Mouse (Mus musculus): ENCODE results near the gene C2cd4a. TPM values are rescaled to one million over a fixed set of nuclear protein-coding genes. Genes with fewer than 3 reads are reported as not detected.

C2cd4a gene
- total RNA-seq, 2 experiments from 2014 or later: not detected

DNA sequence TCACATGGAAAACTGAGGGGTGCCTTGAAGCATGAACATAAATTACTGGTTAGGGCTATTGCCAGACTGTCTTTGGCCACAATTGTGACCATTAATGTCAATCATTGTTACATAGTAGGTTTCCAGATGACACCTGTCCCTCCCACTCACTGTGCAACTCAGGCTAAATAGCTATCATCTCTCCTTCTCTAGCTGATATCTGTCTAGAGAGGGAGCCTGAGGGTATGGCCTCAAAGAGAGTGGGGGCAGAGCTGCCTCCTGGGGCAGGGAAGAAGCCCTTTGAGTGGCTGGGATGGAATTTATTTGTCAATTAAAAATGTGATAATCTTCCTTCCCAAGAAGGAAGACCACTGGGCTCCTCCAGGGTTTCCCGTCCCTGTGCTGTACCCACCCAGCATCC, 37.9 kb downstream of the C2cd4a start:
- ATAC-seq (ENCODE audit: poor library complexity, severe bottlenecking): no peak

DNA sequence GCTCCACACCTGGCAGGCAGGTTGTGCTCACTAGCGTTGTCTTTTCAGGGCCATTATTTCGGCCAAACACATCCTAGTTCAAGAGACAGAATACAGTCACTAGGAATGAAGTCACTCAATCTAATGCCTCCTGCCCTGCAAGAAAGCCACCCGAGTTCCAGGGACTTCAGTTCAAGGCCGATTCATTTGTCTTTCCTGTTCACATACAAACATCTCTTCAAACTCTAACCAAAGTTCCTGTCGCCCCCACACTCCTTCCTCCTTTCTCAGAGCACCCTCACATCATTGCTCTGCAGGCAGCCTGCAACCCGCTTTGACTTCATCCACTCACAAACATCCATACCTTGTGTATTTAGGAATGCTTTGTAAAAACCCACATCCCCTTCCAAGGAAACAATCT, 38.6 kb downstream of the C2cd4a start:
- ATAC-seq (ENCODE audit: poor library complexity, severe bottlenecking): no peak

DNA sequence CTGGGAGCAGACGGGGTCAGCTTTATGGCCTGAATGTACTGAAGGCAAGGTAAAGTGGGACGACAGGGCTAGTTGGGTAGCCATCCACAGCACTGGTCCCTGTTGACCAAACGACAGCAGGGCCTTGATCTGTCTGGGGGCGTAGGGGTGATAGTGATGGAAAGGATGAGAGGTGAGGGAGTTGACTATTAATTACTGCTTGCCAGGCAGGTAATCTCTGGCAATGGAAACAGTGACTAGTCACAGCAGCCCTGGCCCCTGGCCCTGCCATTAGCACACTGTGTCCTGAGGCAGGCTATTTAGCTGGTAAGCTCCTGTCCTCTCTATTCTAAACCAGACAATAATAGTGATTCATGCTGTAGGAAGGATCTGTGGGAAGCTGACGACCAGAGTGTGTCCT, 39.7 kb downstream of the C2cd4a start:
- ATAC-seq (ENCODE audit: poor library complexity, severe bottlenecking): no peak

DNA sequence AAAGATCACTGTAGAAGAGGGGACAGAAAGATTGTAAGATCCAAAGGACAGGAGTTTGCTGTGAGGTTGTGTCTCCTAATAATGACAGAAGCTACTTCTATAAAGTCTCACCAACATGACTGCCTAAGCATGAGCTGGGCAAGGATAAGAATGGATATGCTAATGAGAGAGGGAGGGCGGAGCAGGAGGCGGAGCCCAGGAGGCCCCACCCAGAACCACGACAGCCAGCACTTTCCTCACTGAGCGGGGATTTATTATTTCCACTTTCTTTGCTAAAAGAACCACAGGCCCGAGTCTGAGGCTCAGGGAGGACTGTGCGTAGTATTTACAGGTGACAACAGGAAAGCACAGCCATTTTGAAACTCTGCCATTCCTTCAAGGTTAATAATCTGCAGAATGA, 44.5 kb downstream of the C2cd4a start:
- no peak for ATAC-seq (ENCODE audit: poor library complexity, severe bottlenecking)

DNA sequence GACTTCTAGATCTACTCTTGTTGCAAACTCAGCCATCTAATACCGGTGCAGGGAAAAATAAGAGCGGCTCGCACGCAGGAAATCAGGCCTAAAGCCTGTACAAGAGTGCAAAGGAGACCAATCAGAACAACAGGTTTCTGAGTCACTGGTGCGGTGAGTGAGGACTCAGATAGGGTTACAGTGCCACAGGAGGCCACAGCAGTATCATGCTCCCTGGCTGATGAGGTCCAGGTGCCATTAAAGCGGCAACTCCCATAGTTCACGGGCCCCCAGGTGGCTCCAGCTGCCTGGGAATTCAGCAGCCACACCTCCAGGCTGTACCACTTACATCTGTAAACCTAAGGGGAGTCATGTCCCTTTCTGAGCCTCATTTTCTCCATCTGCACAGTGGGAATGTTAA, 45.8 kb downstream of the C2cd4a start:
- ATAC-seq (ENCODE audit: poor library complexity, severe bottlenecking): no peak

DNA sequence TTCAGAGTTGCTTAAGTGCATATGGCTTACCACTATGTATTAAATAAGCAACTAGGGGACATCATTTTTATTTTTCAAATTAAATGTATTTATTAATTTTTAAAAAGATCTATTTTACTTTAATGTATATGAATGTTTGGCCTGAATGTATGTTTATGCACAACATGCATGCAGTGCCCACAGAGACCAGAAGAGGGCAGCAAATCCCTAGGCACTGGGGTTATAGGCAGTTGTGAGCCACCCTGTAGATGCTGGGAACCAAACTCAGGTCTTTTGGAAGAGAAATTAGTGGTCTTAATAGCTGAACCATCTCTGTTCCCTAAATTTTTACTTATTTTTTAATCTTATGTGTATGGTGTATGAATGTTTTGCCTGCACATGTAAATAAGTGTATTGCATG, 48.2 kb downstream of the C2cd4a start:
- ATAC-seq (ENCODE audit: poor library complexity, severe bottlenecking): no peak

DNA sequence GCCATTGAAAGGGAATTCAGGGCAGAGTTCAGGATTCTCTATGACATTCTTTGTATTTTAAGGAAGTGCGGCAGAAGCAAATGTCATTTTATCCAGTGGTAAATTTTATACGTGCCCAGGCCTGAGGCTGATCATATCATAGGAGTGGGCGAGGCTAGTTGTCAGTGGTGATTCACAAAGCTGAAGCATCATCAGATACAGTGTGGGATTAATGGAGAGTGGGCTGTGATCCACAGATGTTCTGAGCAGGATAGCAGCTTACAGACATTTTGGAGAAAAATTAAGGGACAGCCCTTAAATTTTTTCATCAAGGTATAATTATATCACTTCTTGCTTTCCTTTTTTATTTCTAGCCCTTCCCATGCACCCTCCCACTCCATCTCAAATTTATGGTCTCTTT, 48.7 kb downstream of the C2cd4a start:
- no peak for ATAC-seq (ENCODE audit: poor library complexity, severe bottlenecking)

DNA sequence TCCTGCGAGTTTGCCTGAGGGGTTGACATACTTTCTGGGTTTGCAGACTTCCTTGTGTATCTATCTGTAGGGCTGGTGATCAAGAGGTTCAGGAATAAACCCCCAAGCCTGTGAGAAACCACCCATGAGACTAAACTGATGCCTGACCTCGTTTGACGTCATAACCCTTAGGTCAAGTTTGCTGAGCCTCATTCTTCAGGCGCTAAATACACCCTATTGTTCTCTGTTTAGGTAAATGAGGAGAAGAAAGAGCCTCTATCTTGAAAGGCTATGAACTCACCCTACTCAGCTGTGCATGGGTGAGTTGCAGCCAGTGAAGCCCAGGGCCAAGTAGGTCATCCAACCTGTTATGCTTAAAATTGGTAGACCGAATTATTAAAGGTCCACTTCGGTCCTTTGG, 49.3 kb downstream of the C2cd4a start:
- no peak for ATAC-seq (ENCODE audit: poor library complexity, severe bottlenecking)

Other genes starting within 250 kb of the C2cd4a start
- gene C2cd4b, start 72.9 kb downstream of the C2cd4a start, total RNA-seq (2015): not detected in 2 replicates
- not detected in 2 replicates for gene C2cd4b, start 72.9 kb downstream of the C2cd4a start, total RNA-seq (2017)
- 48.4 and 52.5 TPM in 2 replicates for gene Vps13c, start 8.1 kb upstream of the C2cd4a start, total RNA-seq (2015)
- 69.1 and 73.0 TPM in 2 replicates for gene Vps13c, start 8.1 kb upstream of the C2cd4a start, total RNA-seq (2017)